Mouse (Mus musculus): ENCODE measurements around the gene Acmsd. TPM values are rescaled to one million over a fixed set of nuclear protein-coding genes. Genes with fewer than 3 reads are reported as not detected.
A peak's percentile ranks its signal among the peaks of the same experiment; 100 is the strongest.
"Not testable (repeated sequence)": the region's sequence is repeated elsewhere in the genome, so short reads cannot be mapped to it uniquely, and the experiment has no call there.

The Acmsd gene
- polyA plus RNA-seq, 1 experiment = 4.1 TPM

GRCm38 (mm10) chr1:127731086-127731485 is 1.9 kb downstream of the Acmsd start:
- H3K27ac ChIP-seq (ENCODE audit: control insufficient read depth, insufficient read depth, low read depth, low read length, poor library complexity) = no peak overlapping the region
- H3K4me3 ChIP-seq (replicated peaks; ENCODE audit: control insufficient read depth, low read depth, low read length) = no peak overlapping the region
- TF ChIP-seq POLR2A (IDR thresholded peaks at IDR 0.05; ENCODE audit: borderline replicate concordance, control insufficient read depth, low read depth, low read length) (no peak), CTCF (IDR thresholded peaks at IDR 0.05; ENCODE audit: control insufficient read depth, insufficient read depth, low read length) (no peak)

GRCm38 (mm10) chr1:127732435-127732834 is 3.2 kb downstream of the Acmsd start:
- H3K4me3 ChIP-seq (replicated peaks; ENCODE audit: control insufficient read depth, low read depth, low read length) = no peak overlapping the region
- no peak overlapping the region for H3K27ac ChIP-seq (ENCODE audit: control insufficient read depth, insufficient read depth, low read depth, low read length, poor library complexity)
- TF ChIP-seq POLR2A (IDR thresholded peaks at IDR 0.05; ENCODE audit: borderline replicate concordance, control insufficient read depth, low read depth, low read length) (no peak), CTCF (IDR thresholded peaks at IDR 0.05; ENCODE audit: control insufficient read depth, insufficient read depth, low read length) (no peak)
- 80% methylated on average over 3 of the region's 3 CpGs for WGBS
- H3K4me1 ChIP-seq (ENCODE audit: control insufficient read depth, insufficient read depth, low read length) = no peaks in the 10 kb centered on the region

More at GRCm38 (mm10) chr1:127731086-127731485, 1.9 kb downstream of the Acmsd start:
- 58% methylated on average over 3 of the region's 3 CpGs for WGBS
- H3K4me1 ChIP-seq (ENCODE audit: control insufficient read depth, insufficient read depth, low read length) = no peaks in the 10 kb centered on the region

DNA sequence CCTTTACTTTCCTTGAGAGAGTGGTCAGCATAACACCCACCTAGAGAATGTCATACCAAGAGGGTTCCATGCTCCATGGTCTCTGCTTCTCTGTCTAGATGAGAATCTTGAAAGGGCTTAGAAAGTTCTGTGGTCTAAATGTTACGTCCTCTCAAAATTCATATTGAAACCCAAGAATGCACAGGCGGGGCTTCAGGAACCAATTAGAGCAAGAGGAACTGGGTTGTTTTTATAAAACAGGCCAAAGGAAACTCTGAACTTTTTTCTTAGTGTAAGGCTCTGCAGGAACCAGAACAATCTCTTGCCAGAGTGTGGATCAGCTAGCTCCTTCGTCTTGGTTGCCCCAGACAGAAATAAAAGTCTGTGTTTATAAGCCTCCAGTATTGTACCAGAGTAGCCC is 3.6 kb downstream of the Acmsd start:
- H3K27ac ChIP-seq (ENCODE audit: control insufficient read depth, insufficient read depth, low read depth, low read length, poor library complexity) = no peak overlapping the region
- H3K4me3 ChIP-seq (replicated peaks; ENCODE audit: control insufficient read depth, low read depth, low read length) = no peak overlapping the region
- no peak for TF ChIP-seq CTCF (IDR thresholded peaks at IDR 0.05; ENCODE audit: control insufficient read depth, insufficient read depth, low read length)
- no peak for TF ChIP-seq POLR2A (IDR thresholded peaks at IDR 0.05; ENCODE audit: borderline replicate concordance, control insufficient read depth, low read depth, low read length)
- H3K4me1 ChIP-seq (ENCODE audit: control insufficient read depth, insufficient read depth, low read length) = no peaks in the 10 kb centered on the region
- WGBS = 38% methylated on average over 3 of the region's 3 CpGs

DNA sequence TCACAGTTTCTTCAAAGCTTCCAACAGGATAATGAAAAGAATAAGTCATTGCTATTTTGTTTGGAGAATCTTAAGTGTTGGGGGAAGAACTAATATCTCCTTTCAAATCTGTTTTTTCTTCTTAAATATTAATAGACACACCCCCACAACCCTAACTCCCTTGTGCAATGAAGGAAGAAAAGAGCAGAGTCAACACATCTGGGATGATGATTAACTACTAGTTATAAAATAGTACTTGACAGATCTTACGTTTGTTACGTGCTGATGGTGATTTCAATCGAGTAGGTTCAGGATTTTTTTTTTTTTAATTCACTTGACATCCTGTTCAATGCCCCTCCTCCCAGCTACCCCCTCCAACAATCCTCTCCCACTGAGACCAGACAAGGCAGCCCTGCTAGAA is 6.1 kb downstream of the Acmsd start:
- 74% methylated on average over 3 of the region's 3 CpGs for WGBS
- H3K27ac ChIP-seq (ENCODE audit: control insufficient read depth, insufficient read depth, low read depth, low read length, poor library complexity) = no peak overlapping the region
- H3K4me3 ChIP-seq (replicated peaks; ENCODE audit: control insufficient read depth, low read depth, low read length) = no peak overlapping the region
- no peaks in the 10 kb centered on the region for H3K4me1 ChIP-seq (ENCODE audit: control insufficient read depth, insufficient read depth, low read length)
- TF ChIP-seq CTCF (IDR thresholded peaks at IDR 0.05; ENCODE audit: control insufficient read depth, insufficient read depth, low read length) (no peak), POLR2A (IDR thresholded peaks at IDR 0.05; ENCODE audit: borderline replicate concordance, control insufficient read depth, low read depth, low read length) (no peak)

- TF ChIP-seq CTCF (IDR thresholded peaks at IDR 0.05; ENCODE audit: control insufficient read depth, insufficient read depth, low read length) (no peak), POLR2A (IDR thresholded peaks at IDR 0.05; ENCODE audit: borderline replicate concordance, control insufficient read depth, low read depth, low read length) (no peak)
- Histone ChIP-seq H3K4me1 (ENCODE audit: control insufficient read depth, insufficient read depth, low read length) (no peaks in the 10 kb centered on the region), H3K4me3 (replicated peaks; ENCODE audit: control insufficient read depth, low read depth, low read length) (no peak overlapping the region), H3K27ac (ENCODE audit: control insufficient read depth, insufficient read depth, low read depth, low read length, poor library complexity) (no peak overlapping the region)
- WGBS = 89% methylated on average over 11 of the region's 11 CpGs
Measured at GRCm38 (mm10) chr1:127750401-127751102, 21.3 kb downstream of the Acmsd start.

GRCm38 (mm10) chr1:127755806-127756205 is 26.6 kb downstream of the Acmsd start:
- WGBS = 67% methylated on average over 4 of the region's 4 CpGs
- no peak for TF ChIP-seq POLR2A (IDR thresholded peaks at IDR 0.05; ENCODE audit: borderline replicate concordance, control insufficient read depth, low read depth, low read length)
- no peak for TF ChIP-seq CTCF (IDR thresholded peaks at IDR 0.05; ENCODE audit: control insufficient read depth, insufficient read depth, low read length)
- Histone ChIP-seq H3K4me3 (replicated peaks; ENCODE audit: control insufficient read depth, low read depth, low read length) (no peak overlapping the region), H3K27ac (ENCODE audit: control insufficient read depth, insufficient read depth, low read depth, low read length, poor library complexity) (peak overlapping the region; percentile 68), H3K4me1 (ENCODE audit: control insufficient read depth, insufficient read depth, low read length) (no peaks in the 10 kb centered on the region)

DNA sequence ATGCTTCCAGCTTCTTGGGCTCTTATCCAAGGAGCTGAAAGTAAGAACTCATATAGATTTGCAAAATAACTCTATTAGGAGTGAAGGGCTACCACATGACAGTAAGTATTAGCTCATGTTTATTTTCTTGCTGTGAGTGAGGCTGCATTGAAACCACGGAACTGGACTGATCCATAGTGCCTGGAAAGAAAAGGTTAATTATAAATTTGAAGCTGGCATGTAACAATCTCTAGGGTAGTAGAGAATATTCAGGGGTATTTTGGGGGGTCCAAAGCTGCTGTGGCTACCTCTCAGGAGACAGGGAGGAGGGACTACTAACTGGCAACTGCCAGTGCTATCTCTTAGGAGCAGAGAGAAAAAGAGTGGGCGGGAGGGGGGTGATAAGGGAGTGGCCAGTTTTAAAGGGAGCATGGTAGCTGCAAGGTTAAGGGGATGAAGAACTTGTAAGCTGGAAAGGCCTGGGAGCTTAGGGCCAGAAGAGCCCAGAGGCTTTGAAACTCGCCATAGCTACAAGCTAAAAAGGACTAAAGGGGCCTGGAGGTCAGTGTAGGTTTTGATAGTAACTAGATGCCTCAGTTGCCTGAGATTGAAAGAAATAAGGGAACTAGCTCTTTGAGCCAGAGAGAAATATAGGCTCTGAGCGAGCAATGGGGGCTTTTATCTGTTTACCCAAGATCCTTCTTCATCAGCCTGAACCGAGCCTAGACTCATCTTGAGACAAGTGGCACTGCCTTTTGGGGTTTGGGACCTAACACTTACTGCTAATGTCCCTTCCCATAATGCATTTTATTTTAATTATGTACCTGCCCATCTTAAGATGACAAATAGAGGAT is 27.3 kb downstream of the Acmsd start:
- no peak for TF ChIP-seq POLR2A (IDR thresholded peaks at IDR 0.05; ENCODE audit: borderline replicate concordance, control insufficient read depth, low read depth, low read length)
- TF ChIP-seq CTCF (IDR thresholded peaks at IDR 0.05; ENCODE audit: control insufficient read depth, insufficient read depth, low read length) = no peak
- peak overlapping the region; percentile 68; the same call in 1 of the 2 replicates for H3K27ac ChIP-seq (ENCODE audit: control insufficient read depth, insufficient read depth, low read depth, low read length, poor library complexity)
- H3K4me3 ChIP-seq (replicated peaks; ENCODE audit: control insufficient read depth, low read depth, low read length) = no peak overlapping the region
- WGBS = 60% methylated on average over 5 of the region's 5 CpGs
- H3K4me1 ChIP-seq (ENCODE audit: control insufficient read depth, insufficient read depth, low read length) = no peaks in the 10 kb centered on the region

DNA sequence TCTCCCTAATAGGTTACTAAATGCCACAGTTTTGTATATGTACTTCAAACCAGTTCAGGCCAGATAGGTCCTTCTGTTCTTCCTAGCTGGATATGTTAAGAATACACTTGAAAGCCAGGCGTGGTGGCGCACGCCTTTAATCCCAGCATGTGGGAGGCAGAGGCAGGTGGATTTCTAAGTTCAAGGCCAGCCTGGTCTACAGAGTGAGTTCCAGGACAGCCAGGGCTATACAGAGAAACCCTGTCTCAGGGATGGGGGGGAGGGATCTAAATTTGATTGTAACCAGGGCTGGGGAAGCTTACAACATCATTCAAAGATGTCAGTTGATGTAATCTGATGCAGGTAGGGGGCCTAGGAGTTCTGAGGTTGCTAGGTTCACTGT is 27.9 kb downstream of the Acmsd start:
- WGBS = 84% methylated on average over 3 of the region's 3 CpGs
- peak overlapping the region; percentile 74; the same call in 1 of the 2 replicates for H3K27ac ChIP-seq (ENCODE audit: control insufficient read depth, insufficient read depth, low read depth, low read length, poor library complexity)
- not testable (repeated sequence) for H3K4me3 ChIP-seq (replicated peaks; ENCODE audit: control insufficient read depth, low read depth, low read length); H3K4me1 ChIP-seq (ENCODE audit: control insufficient read depth, insufficient read depth, low read length)
